Mouse (Mus musculus) liver, postnatal 0 days (tissue): ENCODE measurements at regions not wholly inside any gene's neighbourhood (a gene's known extent, or its start where the extent isn't known, plus 50 kb on each side); places are given as distances from the start of the nearest gene placed in this dataset.

Experiments used
- ATAC-seq: fragments of 200-750 bp; cut with Nextera tagmentation; 2 replicates; pipeline ENCODE4 v1.8.0; 2017; ENCODE audit warnings: mild to moderate bottlenecking, moderate library complexity
- DNase-seq: peaks from one replicate; pipeline ENCODE4 v3.0.0-alpha.2; 2016
- H3K27ac ChIP-seq: fragments of 300-500 bp; sonication (generic); 2 replicates; pipeline ENCODE4 v1.5.1; 2014; ENCODE audit warnings: antibody characterized with exemption, moderate library complexity, mild to moderate bottlenecking, low read depth
- H3K27me3 ChIP-seq: fragments of 300-500 bp; sonication (generic); 2 replicates; pipeline ENCODE4 v1.6.1; 2014; ENCODE audit warnings: low read length, control low read depth, mixed read lengths; ENCODE audit not compliant: insufficient read depth
- H3K36me3 ChIP-seq: fragments of 300-500 bp; sonication (generic); replicated peaks from 2 replicates; pipeline ENCODE4 v1.6.1; 2014; ENCODE audit warnings: mild to moderate bottlenecking, control low read depth, low read length, moderate library complexity, mixed read lengths; ENCODE audit not compliant: insufficient read depth
- H3K4me1 ChIP-seq: fragments of 300-500 bp; sonication (generic); 2 replicates; pipeline ENCODE4 v1.6.1; 2014; ENCODE audit warnings: antibody characterized with exemption, mild to moderate bottlenecking, control low read depth; ENCODE audit not compliant: insufficient read depth
- H3K4me2 ChIP-seq: fragments of 300-500 bp; sonication (generic); 2 replicates; pipeline ENCODE4 v1.6.1; 2014; ENCODE audit warnings: low read depth, mild to moderate bottlenecking, low read length, moderate library complexity, mixed read lengths
- H3K4me3 ChIP-seq: fragments of 300-500 bp; sonication (generic); 2 replicates; pipeline ENCODE4 v1.5.1; 2014; ENCODE audit warnings: low read depth, low read length
- H3K9ac ChIP-seq: fragments of 300-500 bp; sonication (generic); replicated peaks from 2 replicates; pipeline ENCODE4 v1.6.1; 2014; ENCODE audit warnings: mild to moderate bottlenecking, moderate library complexity
- H3K9me3 ChIP-seq: fragments of 300-500 bp; sonication (generic); 2 replicates; pipeline ENCODE4 v1.6.1; 2016; ENCODE audit warnings: mild to moderate bottlenecking, control low read depth, low read length, mixed read lengths
- CTCF ChIP-seq: sonication (generic); IDR thresholded peaks from 2 replicates; pipeline ENCODE4 v1.5.1; 2016; ENCODE audit warnings: antibody characterized with exemption, low read depth
- EP300 ChIP-seq: IDR thresholded peaks from 2 replicates; pipeline ENCODE4 v1.6.1; 2016; ENCODE audit warnings: antibody characterized with exemption, low read depth, mild to moderate bottlenecking
- WGBS: fragments of 180-500 bp; shearing (Covaris S2); extraction: QIAGEN DNeasy Blood & Tissue Kit; methylation state at CpG from one replicate; pipeline ENCODE4 v1.1.7; 2014; ENCODE audit not compliant: insufficient replicate concordance; 5-methylcytosine and 5-hydroxymethylcytosine counted together

- DNase-seq, result no peak
- TF ChIP-seq CTCF (no peak), EP300 (no peak)
- WGBS, result 66% methylated on average over 4 of the region's 4 CpGs
- Histone ChIP-seq H3K27me3 (no peaks in the 10 kb centered on the region), H3K9me3 (peaks cover 7% of the 10 kb centered on the region; the same call in 1 of the 2 replicates), H3K9ac (no peak overlapping the region), H3K27ac (no peak overlapping the region), H3K4me2 (no peak overlapping the region), H3K4me3 (no peak overlapping the region), H3K36me3 (no peaks in the 10 kb centered on the region), H3K4me1 (no peaks in the 10 kb centered on the region)
- ATAC-seq, result no peak
Measured at GRCm38 (mm10) chr6:94795442-94795841, 95.5 kb upstream of the Lrig1 start.

- Histone ChIP-seq H3K9ac (no peak overlapping the region), H3K4me2 (no peak overlapping the region), H3K9me3 (peaks cover 7% of the 10 kb centered on the region; the same call in 1 of the 2 replicates), H3K36me3 (no peaks in the 10 kb centered on the region), H3K27me3 (no peaks in the 10 kb centered on the region), H3K4me3 (no peak overlapping the region), H3K27ac (no peak overlapping the region), H3K4me1 (no peaks in the 10 kb centered on the region)
- TF ChIP-seq EP300, result no peak
- no peak for TF ChIP-seq CTCF
- 79% methylated on average over 6 of the region's 6 CpGs for WGBS
- no peak for ATAC-seq
- no peak for DNase-seq
Measured at GRCm38 (mm10) chr6:94793555-94793954, 93.6 kb upstream of the Lrig1 start.

GRCm38 (mm10) chr6:94792312-94792711 lies 92.4 kb upstream of the Lrig1 start:
- Histone ChIP-seq H3K27ac (no peak overlapping the region), H3K4me3 (no peak overlapping the region), H3K27me3 (no peaks in the 10 kb centered on the region), H3K9me3 (peaks cover 7% of the 10 kb centered on the region; the same call in 1 of the 2 replicates), H3K4me1 (no peaks in the 10 kb centered on the region), H3K9ac (no peak overlapping the region), H3K36me3 (no peaks in the 10 kb centered on the region), H3K4me2 (no peak overlapping the region)
- DNase-seq, result no peak
- no peak for TF ChIP-seq EP300
- no peak for TF ChIP-seq CTCF
- 74% methylated on average over 4 of the region's 4 CpGs for WGBS
- ATAC-seq, result no peak

GRCm38 (mm10) chr6:94789308-94789763 lies 89.4 kb upstream of the Lrig1 start:
- H3K4me3 ChIP-seq, result no peak overlapping the region
- no peak overlapping the region for H3K27ac ChIP-seq
- no peaks in the 10 kb centered on the region for H3K27me3 ChIP-seq
- no peaks in the 10 kb centered on the region for H3K9me3 ChIP-seq
- 67% methylated on average over 5 of the region's 5 CpGs for WGBS
- ATAC-seq (no peak), DNase-seq (no peak)
- H3K9ac ChIP-seq, result no peak overlapping the region
- H3K4me1 ChIP-seq, result no peaks in the 10 kb centered on the region
- no peak for TF ChIP-seq EP300
- no peak for TF ChIP-seq CTCF
- no peaks in the 10 kb centered on the region for H3K36me3 ChIP-seq
- no peak overlapping the region for H3K4me2 ChIP-seq

GRCm38 (mm10) chr6:94783471-94783870 lies 83.5 kb upstream of the Lrig1 start:
- no peak for DNase-seq
- Histone ChIP-seq H3K4me3 (no peak overlapping the region), H3K36me3 (no peaks in the 10 kb centered on the region), H3K4me2 (no peak overlapping the region), H3K4me1 (no peaks in the 10 kb centered on the region; the same call in 1 of the 2 replicates), H3K9ac (no peak overlapping the region), H3K27ac (no peak overlapping the region), H3K27me3 (no peaks in the 10 kb centered on the region), H3K9me3 (no peaks in the 10 kb centered on the region)
- TF ChIP-seq CTCF (no peak), EP300 (no peak)
- no peak for ATAC-seq
- 40% methylated on average over 1 of the region's 1 CpGs for WGBS

GRCm38 (mm10) chr6:94780621-94781020 lies 80.7 kb upstream of the Lrig1 start:
- 76% methylated on average over 4 of the region's 4 CpGs for WGBS
- ATAC-seq (no peak), DNase-seq (no peak)
- no peaks in the 10 kb centered on the region; the same call in 1 of the 2 replicates for H3K4me1 ChIP-seq
- H3K9me3 ChIP-seq, result no peaks in the 10 kb centered on the region
- H3K27ac ChIP-seq, result peak overlapping the region; percentile 57; the same call in 1 of the 2 replicates
- H3K36me3 ChIP-seq, result no peaks in the 10 kb centered on the region
- no peaks in the 10 kb centered on the region for H3K27me3 ChIP-seq
- H3K9ac ChIP-seq, result no peak overlapping the region
- H3K4me2 ChIP-seq, result no peak overlapping the region
- no peak for TF ChIP-seq EP300
- TF ChIP-seq CTCF, result no peak
- H3K4me3 ChIP-seq, result no peak overlapping the region

GRCm38 (mm10) chr6:94779854-94780253 lies 79.9 kb upstream of the Lrig1 start:
- Histone ChIP-seq H3K27me3 (no peaks in the 10 kb centered on the region; the same call in 1 of the 2 replicates), H3K9me3 (no peaks in the 10 kb centered on the region), H3K4me3 (no peak overlapping the region), H3K9ac (no peak overlapping the region), H3K27ac (peak overlapping the region; percentile 57), H3K4me1 (no peaks in the 10 kb centered on the region; the same call in 1 of the 2 replicates), H3K4me2 (no peak overlapping the region), H3K36me3 (no peaks in the 10 kb centered on the region)
- ATAC-seq (peak; percentile 88), DNase-seq (peak; percentile 56)
- TF ChIP-seq EP300 (no peak), CTCF (no peak)
- 53% methylated on average over 7 of the region's 7 CpGs for WGBS
